Mouse (Mus musculus): ENCODE measurements around the gene Vtn. TPM values are rescaled to one million over a fixed set of nuclear protein-coding genes. Genes with fewer than 3 reads are reported as not detected.
A peak's percentile ranks its signal among the peaks of the same experiment; 100 is the strongest.

Vtn gene
- polyA plus RNA-seq, 1 experiment from 2014 or later, result 2.3 TPM

DNA sequence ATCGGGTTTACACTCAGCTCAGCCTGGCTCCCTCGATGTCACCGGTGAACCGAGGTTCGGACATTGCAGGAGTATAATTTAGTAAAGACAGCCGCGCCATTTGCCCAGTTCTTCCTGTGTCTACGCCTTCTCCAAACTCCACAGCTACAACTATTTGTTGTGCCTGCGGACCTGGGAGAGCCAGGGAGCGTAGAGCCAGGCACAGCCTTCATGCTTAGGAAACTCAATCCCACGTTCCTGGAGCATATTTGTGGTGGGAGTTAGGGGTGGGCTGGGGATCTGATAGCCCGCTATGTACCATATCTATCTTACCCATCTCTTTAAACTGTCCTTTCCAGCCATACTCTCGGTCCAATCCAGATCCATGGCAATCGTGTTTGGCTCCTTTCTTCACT, 37.8 kb downstream of the Vtn start:
- no peaks in the 10 kb centered on the region for H3K27me3 ChIP-seq (ENCODE audit: control insufficient read depth, insufficient read depth, low read length)
- under 1% methylated on average over 14 of the region's 14 CpGs for WGBS
- H3K36me3 ChIP-seq (ENCODE audit: control insufficient read depth, insufficient read depth), result peaks cover 25% of the 10 kb centered on the region
- no peaks in the 10 kb centered on the region for H3K9me3 ChIP-seq (replicated peaks; ENCODE audit: control insufficient read depth, low read length)
- H3K4me3 ChIP-seq (ENCODE audit: low read length), result peak overlapping the region; percentile 80
- peak overlapping the region; percentile 86 for H3K4me2 ChIP-seq (ENCODE audit: low read depth, low read length)
- ATAC-seq (replicated peaks; ENCODE audit: extremely low read depth, insufficient read depth, low FRiP score), result 0 out of 2 replicates have a peak, but pooled peaks have one; percentile 1
- H3K4me1 ChIP-seq (ENCODE audit: control insufficient read depth, insufficient read depth, low read length), result peaks cover 20% of the 10 kb centered on the region
- peak overlapping the region; percentile 88 for H3K9ac ChIP-seq (ENCODE audit: low read length)
- peak overlapping the region; percentile 83 for H3K27ac ChIP-seq (ENCODE audit: low read length)

GRCm38 (mm10) chr11:78540358-78540757, 41.5 kb downstream of the Vtn start:
- no peak for ATAC-seq (replicated peaks; ENCODE audit: extremely low read depth, insufficient read depth, low FRiP score)
- Histone ChIP-seq H3K4me3 (ENCODE audit: low read length) (no peak overlapping the region), H3K4me2 (ENCODE audit: low read depth, low read length) (no peak overlapping the region), H3K27me3 (ENCODE audit: control insufficient read depth, insufficient read depth, low read length) (no peaks in the 10 kb centered on the region), H3K4me1 (ENCODE audit: control insufficient read depth, insufficient read depth, low read length) (peaks cover 10% of the 10 kb centered on the region), H3K9ac (ENCODE audit: low read length) (no peak overlapping the region), H3K36me3 (ENCODE audit: control insufficient read depth, insufficient read depth) (peaks cover 35% of the 10 kb centered on the region), H3K9me3 (replicated peaks; ENCODE audit: control insufficient read depth, low read length) (no peaks in the 10 kb centered on the region), H3K27ac (ENCODE audit: low read length) (no peak overlapping the region)
- WGBS, result 77% methylated on average over 3 of the region's 3 CpGs

- H3K4me1 ChIP-seq (ENCODE audit: control insufficient read depth, insufficient read depth, low read length), result peaks cover 6% of the 10 kb centered on the region
- no peak overlapping the region for H3K27ac ChIP-seq (ENCODE audit: low read length)
- no peaks in the 10 kb centered on the region for H3K9me3 ChIP-seq (replicated peaks; ENCODE audit: control insufficient read depth, low read length)
- H3K27me3 ChIP-seq (ENCODE audit: control insufficient read depth, insufficient read depth, low read length), result no peaks in the 10 kb centered on the region
- H3K4me2 ChIP-seq (ENCODE audit: low read depth, low read length), result no peak overlapping the region
- H3K4me3 ChIP-seq (ENCODE audit: low read length), result no peak overlapping the region
- H3K36me3 ChIP-seq (ENCODE audit: control insufficient read depth, insufficient read depth), result peaks cover 24% of the 10 kb centered on the region
- H3K9ac ChIP-seq (ENCODE audit: low read length), result no peak overlapping the region
- WGBS, result 88% methylated on average over 7 of the region's 7 CpGs
- ATAC-seq (replicated peaks; ENCODE audit: extremely low read depth, insufficient read depth, low FRiP score), result no peak
Measured at GRCm38 (mm10) chr11:78544449-78545111, 45.7 kb downstream of the Vtn start.

DNA sequence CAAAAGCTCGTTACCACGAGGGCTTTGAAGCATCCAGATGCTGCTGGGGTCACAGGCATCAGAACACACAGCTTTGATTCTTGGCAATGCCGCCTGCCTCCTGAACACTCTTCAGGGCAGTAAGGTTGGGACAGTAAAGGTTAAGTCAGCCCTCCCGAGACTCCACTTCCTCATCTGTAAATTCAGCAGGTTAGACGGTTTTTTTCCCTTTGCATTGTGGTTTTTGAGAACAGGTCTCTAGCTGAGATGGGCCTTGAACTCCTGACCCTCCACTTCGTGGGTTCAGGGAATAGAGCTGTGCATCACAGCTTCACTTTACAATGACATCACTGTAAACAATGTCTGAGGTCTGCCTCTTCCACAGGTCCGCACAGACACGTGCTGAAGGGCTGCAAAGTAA, 46.3 kb downstream of the Vtn start:
- peaks cover 18% of the 10 kb centered on the region for H3K36me3 ChIP-seq (ENCODE audit: control insufficient read depth, insufficient read depth)
- no peak overlapping the region for H3K27ac ChIP-seq (ENCODE audit: low read length)
- 58% methylated on average over 8 of the region's 8 CpGs for WGBS
- H3K4me3 ChIP-seq (ENCODE audit: low read length), result no peak overlapping the region
- no peak for ATAC-seq (replicated peaks; ENCODE audit: extremely low read depth, insufficient read depth, low FRiP score)
- H3K9me3 ChIP-seq (replicated peaks; ENCODE audit: control insufficient read depth, low read length), result no peaks in the 10 kb centered on the region
- no peak overlapping the region for H3K4me2 ChIP-seq (ENCODE audit: low read depth, low read length)
- H3K9ac ChIP-seq (ENCODE audit: low read length), result no peak overlapping the region
- H3K27me3 ChIP-seq (ENCODE audit: control insufficient read depth, insufficient read depth, low read length), result no peaks in the 10 kb centered on the region
- H3K4me1 ChIP-seq (ENCODE audit: control insufficient read depth, insufficient read depth, low read length), result peaks cover 9% of the 10 kb centered on the region

GRCm38 (mm10) chr11:78547718-78548460, 49.0 kb downstream of the Vtn start:
- Histone ChIP-seq H3K36me3 (ENCODE audit: control insufficient read depth, insufficient read depth) (peaks cover 7% of the 10 kb centered on the region), H3K4me1 (ENCODE audit: control insufficient read depth, insufficient read depth, low read length) (peaks cover 12% of the 10 kb centered on the region), H3K9me3 (replicated peaks; ENCODE audit: control insufficient read depth, low read length) (no peaks in the 10 kb centered on the region), H3K9ac (ENCODE audit: low read length) (no peak overlapping the region), H3K4me3 (ENCODE audit: low read length) (no peak overlapping the region), H3K27me3 (ENCODE audit: control insufficient read depth, insufficient read depth, low read length) (no peaks in the 10 kb centered on the region), H3K27ac (ENCODE audit: low read length) (no peak overlapping the region), H3K4me2 (ENCODE audit: low read depth, low read length) (no peak overlapping the region)
- ATAC-seq (replicated peaks; ENCODE audit: extremely low read depth, insufficient read depth, low FRiP score), result no peak
- 79% methylated on average over 2 of the region's 2 CpGs for WGBS

- WGBS, result 6% methylated on average over 5 of the region's 5 CpGs
- Histone ChIP-seq H3K9ac (ENCODE audit: low read length) (peak overlapping the region; percentile 80), H3K4me2 (ENCODE audit: low read depth, low read length) (peak overlapping the region; percentile 92), H3K4me3 (ENCODE audit: low read length) (peak overlapping the region; percentile 78), H3K36me3 (ENCODE audit: control insufficient read depth, insufficient read depth) (no peaks in the 10 kb centered on the region; the same call in 1 of the 2 replicates), H3K4me1 (ENCODE audit: control insufficient read depth, insufficient read depth, low read length) (peaks cover 12% of the 10 kb centered on the region), H3K9me3 (replicated peaks; ENCODE audit: control insufficient read depth, low read length) (peaks cover 8% of the 10 kb centered on the region; the same call in 1 of the 2 replicates), H3K27ac (ENCODE audit: low read length) (no peak overlapping the region), H3K27me3 (ENCODE audit: control insufficient read depth, insufficient read depth, low read length) (no peaks in the 10 kb centered on the region)
- no peak for ATAC-seq (replicated peaks; ENCODE audit: extremely low read depth, insufficient read depth, low FRiP score)
Measured at GRCm38 (mm10) chr11:78549491-78549987, 50.6 kb downstream of the Vtn start.

- peak; percentile 99 for ATAC-seq (replicated peaks; ENCODE audit: extremely low read depth, insufficient read depth, low FRiP score)
- H3K4me1 ChIP-seq (ENCODE audit: control insufficient read depth, insufficient read depth, low read length), result peaks cover 15% of the 10 kb centered on the region
- WGBS, result under 1% methylated on average over 60 of the region's 60 CpGs
Measured at GRCm38 (mm10) chr11:78550168-78551058, 51.5 kb downstream of the Vtn start, which contains the start of gene Tmem97. TSS of gene Tmem97 (minus strand) at chr11:78550777.

DNA sequence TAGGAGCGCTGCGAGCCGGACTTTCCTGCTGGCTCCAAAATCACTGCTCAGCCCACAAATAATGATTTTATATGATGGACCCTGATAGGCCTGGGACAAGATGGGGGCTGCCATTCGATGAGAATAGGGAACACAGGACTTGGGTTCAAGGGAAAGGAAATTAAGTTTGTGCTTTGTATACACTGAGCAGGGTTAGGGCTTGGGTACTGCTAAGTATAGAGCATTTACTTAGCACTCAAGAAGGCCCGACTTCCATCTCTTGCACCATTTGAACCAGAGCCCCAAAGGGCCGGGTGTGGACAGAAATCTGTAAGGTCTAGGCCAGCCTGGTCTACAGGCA, 52.1 kb downstream of the Vtn start:
- H3K9ac ChIP-seq (ENCODE audit: low read length), result peak overlapping the region; percentile 73
- H3K27me3 ChIP-seq (ENCODE audit: control insufficient read depth, insufficient read depth, low read length), result no peaks in the 10 kb centered on the region
- 34% methylated on average over 6 of the region's 6 CpGs for WGBS
- peaks cover 8% of the 10 kb centered on the region; the same call in 1 of the 2 replicates for H3K9me3 ChIP-seq (replicated peaks; ENCODE audit: control insufficient read depth, low read length)
- ATAC-seq (replicated peaks; ENCODE audit: extremely low read depth, insufficient read depth, low FRiP score), result no peak
- H3K4me2 ChIP-seq (ENCODE audit: low read depth, low read length), result peak overlapping the region; percentile 92
- H3K27ac ChIP-seq (ENCODE audit: low read length), result peak overlapping the region; percentile 63
- H3K4me1 ChIP-seq (ENCODE audit: control insufficient read depth, insufficient read depth, low read length), result peaks cover 21% of the 10 kb centered on the region
- peak overlapping the region; percentile 78 for H3K4me3 ChIP-seq (ENCODE audit: low read length)
- H3K36me3 ChIP-seq (ENCODE audit: control insufficient read depth, insufficient read depth), result no peaks in the 10 kb centered on the region; the same call in 1 of the 2 replicates

More at GRCm38 (mm10) chr11:78550168-78551058, 51.5 kb downstream of the Vtn start, which contains the start of gene Tmem97:
- Histone ChIP-seq H3K27ac (ENCODE audit: low read length) (peak within 1 kb of the TSS; percentile 67), H3K9ac (ENCODE audit: low read length) (peak within 1 kb of the TSS; percentile 80), H3K27me3 (ENCODE audit: control insufficient read depth, insufficient read depth, low read length) (no peaks in the 10 kb centered on the region), H3K36me3 (ENCODE audit: control insufficient read depth, insufficient read depth) (no peaks in the 10 kb centered on the region; the same call in 1 of the 2 replicates), H3K4me3 (ENCODE audit: low read length) (peak within 1 kb of the TSS; percentile 78), H3K4me2 (ENCODE audit: low read depth, low read length) (peak within 1 kb of the TSS; percentile 92), H3K9me3 (replicated peaks; ENCODE audit: control insufficient read depth, low read length) (peaks cover 8% of the 10 kb centered on the region; the same call in 1 of the 2 replicates)
